Mouse (Mus musculus): ENCODE measurements around the gene Zfp526. TPM values are rescaled to one million over a fixed set of nuclear protein-coding genes. Genes with fewer than 3 reads are reported as not detected.

Gene Zfp526
- polyA plus RNA-seq, 1 experiment from 2014 or later = 1.2 TPM

DNA sequence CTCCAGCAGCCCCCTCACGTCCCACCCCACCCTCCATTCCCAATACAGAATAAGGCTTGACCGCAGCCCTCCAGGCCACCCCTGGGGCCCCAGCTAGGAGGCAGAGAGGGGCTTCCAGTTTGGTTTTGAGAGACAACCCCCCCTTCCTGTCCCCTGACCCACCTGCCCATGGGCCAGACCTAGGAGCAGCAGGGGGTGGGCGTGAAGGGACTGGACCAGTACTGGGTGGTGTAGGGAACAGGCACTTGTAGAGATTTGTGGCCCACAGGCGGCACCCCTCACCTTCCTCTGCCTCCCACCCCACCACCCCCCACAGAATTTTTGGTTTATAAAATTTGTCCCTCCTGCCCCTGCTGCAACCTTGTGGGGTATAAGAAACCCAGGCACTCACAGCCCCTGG lies 22.1 kb downstream of the Zfp526 start:
- Histone ChIP-seq H3K9me3 (ENCODE audit: low read length) (no peaks in the 10 kb centered on the region), H3K36me3 (replicated peaks; ENCODE audit: insufficient read depth, low read length) (peaks cover 20% of the 10 kb centered on the region; the same call in 1 of the 2 replicates), H3K4me1 (ENCODE audit: insufficient read depth) (peaks cover 20% of the 10 kb centered on the region), H3K27ac (ENCODE audit: low read depth) (no peak overlapping the region), H3K9ac (replicated peaks) (no peak overlapping the region), H3K27me3 (ENCODE audit: insufficient read depth, low read length) (no peaks in the 10 kb centered on the region), H3K4me2 (ENCODE audit: low read depth, low read length) (no peak overlapping the region), H3K4me3 (ENCODE audit: low read depth, low read length) (no peak overlapping the region)
- no peak for ATAC-seq
- no peak for DNase-seq
- 89% methylated on average over 4 of the region's 4 CpGs for WGBS (ENCODE audit: insufficient replicate concordance)
- TF ChIP-seq CTCF (IDR thresholded peaks at IDR 0.05; ENCODE audit: low read depth) = no peak
- TF ChIP-seq EP300 (IDR thresholded peaks at IDR 0.05; ENCODE audit: low read depth) = no peak

DNA sequence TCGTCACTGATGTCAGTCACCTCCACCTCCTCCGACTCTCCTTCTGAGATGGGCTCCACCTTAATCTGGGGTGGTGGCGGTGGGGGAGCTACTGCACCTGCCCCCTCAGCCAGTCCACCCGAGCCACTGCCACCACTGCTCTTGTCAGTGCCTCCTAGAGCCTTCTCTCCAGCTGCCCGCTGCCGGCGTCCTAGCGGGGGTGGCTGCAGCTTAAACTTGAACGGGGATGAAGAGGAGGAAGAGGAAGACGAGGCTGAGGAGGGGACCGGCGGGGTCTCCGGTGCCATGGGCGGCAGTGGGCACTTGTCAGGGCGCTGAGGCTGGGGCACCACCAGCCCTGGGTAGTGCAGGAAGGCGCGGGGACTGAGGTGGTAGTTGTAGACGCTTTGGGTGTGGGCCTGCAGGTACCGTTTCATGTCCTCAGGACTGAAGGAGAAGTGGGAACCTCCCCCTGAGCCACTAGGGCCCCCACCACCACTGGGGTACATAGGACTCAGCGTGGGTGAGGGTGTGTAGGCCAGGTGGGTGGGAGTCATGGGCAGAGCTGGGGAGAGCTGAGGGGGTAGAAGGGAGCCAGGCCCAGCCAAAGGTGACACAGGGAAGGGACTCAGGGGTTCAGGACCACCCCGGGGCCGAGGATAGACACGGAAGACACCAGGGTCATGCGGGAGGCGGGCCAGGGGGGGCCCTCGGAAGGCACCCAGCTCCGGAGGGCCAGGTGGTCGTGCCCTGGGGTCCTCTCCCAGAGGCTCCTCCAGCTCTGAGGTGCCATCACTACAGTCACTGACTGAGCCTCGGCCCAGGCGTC lies 23.5 kb downstream of the Zfp526 start:
- no peak overlapping the region for H3K4me2 ChIP-seq (ENCODE audit: low read depth, low read length)
- H3K9ac ChIP-seq (replicated peaks) = no peak overlapping the region
- peaks cover 29% of the 10 kb centered on the region for H3K4me1 ChIP-seq (ENCODE audit: insufficient read depth)
- H3K4me3 ChIP-seq (ENCODE audit: low read depth, low read length) = no peak overlapping the region
- no peak overlapping the region for H3K27ac ChIP-seq (ENCODE audit: low read depth)
- TF ChIP-seq CTCF (IDR thresholded peaks at IDR 0.05; ENCODE audit: low read depth) (no peak), EP300 (IDR thresholded peaks at IDR 0.05; ENCODE audit: low read depth) (no peak)
- no peak for ATAC-seq
- H3K36me3 ChIP-seq (replicated peaks; ENCODE audit: insufficient read depth, low read length) = peaks cover 20% of the 10 kb centered on the region; the same call in 1 of the 2 replicates
- no peaks in the 10 kb centered on the region for H3K9me3 ChIP-seq (ENCODE audit: low read length)
- no peaks in the 10 kb centered on the region for H3K27me3 ChIP-seq (ENCODE audit: insufficient read depth, low read length)
- DNase-seq = peak; percentile 15
- WGBS (ENCODE audit: insufficient replicate concordance) = 81% methylated on average over 29 of the region's 30 CpGs

DNA sequence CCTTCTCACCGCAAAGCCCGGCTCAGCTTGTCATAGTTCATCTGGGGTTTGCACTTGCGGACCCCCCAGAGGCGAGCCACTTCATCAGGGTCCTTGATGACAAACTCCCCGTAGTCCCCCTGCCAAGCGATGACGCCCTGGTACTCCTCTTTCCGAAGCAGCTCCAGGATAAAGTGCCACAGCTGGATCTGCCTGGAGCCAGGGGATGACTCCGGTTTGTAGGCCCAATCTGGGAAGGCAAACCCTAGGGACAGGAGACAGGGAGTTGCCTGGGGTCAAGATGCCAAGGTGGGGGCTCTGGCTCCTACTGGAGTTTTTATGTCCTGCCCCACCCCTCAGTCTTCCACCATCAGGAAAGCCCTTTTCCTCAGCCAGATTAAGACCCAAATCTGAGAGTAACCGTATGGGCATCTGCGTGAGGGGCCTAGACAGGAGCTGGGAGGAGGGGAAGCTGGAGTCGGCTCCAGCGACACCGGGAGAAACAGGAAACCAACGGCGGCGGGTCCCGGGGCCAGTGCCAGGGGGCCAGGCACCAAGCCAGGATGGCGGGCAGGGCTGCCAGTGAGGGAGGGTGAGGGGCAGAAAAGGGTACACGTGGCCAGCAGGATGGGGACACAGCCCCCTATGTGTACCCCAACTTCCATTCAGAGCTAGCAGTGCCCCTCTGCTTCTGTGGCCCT lies 25.0 kb downstream of the Zfp526 start:
- peak; percentile 36 for DNase-seq
- WGBS (ENCODE audit: insufficient replicate concordance) = 59% methylated on average over 20 of the region's 20 CpGs
- no peaks in the 10 kb centered on the region for H3K27me3 ChIP-seq (ENCODE audit: insufficient read depth, low read length)
- H3K27ac ChIP-seq (ENCODE audit: low read depth) = peak overlapping the region; percentile 22; the same call in 1 of the 2 replicates
- peaks cover 20% of the 10 kb centered on the region; the same call in 1 of the 2 replicates for H3K36me3 ChIP-seq (replicated peaks; ENCODE audit: insufficient read depth, low read length)
- no peak for ATAC-seq
- no peak for TF ChIP-seq EP300 (IDR thresholded peaks at IDR 0.05; ENCODE audit: low read depth)
- no peak for TF ChIP-seq CTCF (IDR thresholded peaks at IDR 0.05; ENCODE audit: low read depth)
- H3K4me2 ChIP-seq (ENCODE audit: low read depth, low read length) = no peak overlapping the region
- H3K4me3 ChIP-seq (ENCODE audit: low read depth, low read length) = no peak overlapping the region
- H3K9me3 ChIP-seq (ENCODE audit: low read length) = no peaks in the 10 kb centered on the region
- no peak overlapping the region; the same call in 1 of the 2 replicates for H3K9ac ChIP-seq (replicated peaks)
- peaks cover 34% of the 10 kb centered on the region for H3K4me1 ChIP-seq (ENCODE audit: insufficient read depth)

DNA sequence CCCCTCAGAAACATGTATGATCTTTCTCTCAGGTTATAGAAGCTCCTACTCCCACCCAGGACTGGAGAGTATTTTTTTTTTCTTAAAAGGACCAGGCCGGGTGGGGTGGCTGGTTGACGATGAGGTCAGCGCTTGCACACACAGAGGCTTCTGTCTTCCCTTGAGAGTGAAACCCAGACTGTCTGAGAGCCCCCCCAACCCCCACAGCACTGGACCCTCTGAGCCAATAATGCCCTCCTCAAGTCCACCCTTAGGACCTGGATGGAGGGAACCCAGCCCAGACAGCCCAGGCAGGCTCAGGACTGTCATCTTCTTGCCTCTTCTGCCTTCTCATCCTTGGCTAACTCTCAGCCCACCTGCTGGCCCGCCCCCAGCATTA lies 25.5 kb downstream of the Zfp526 start:
- ATAC-seq (no peak), DNase-seq (peak; percentile 15)
- 0 out of 2 replicates have a peak overlapping the region, but pooled peaks have one; percentile 18 for H3K27ac ChIP-seq (ENCODE audit: low read depth)
- no peak overlapping the region for H3K9ac ChIP-seq (replicated peaks)
- WGBS (ENCODE audit: insufficient replicate concordance) = 35% methylated on average over 4 of the region's 4 CpGs
- H3K9me3 ChIP-seq (ENCODE audit: low read length) = no peaks in the 10 kb centered on the region
- no peak overlapping the region for H3K4me3 ChIP-seq (ENCODE audit: low read depth, low read length)
- no peaks in the 10 kb centered on the region for H3K27me3 ChIP-seq (ENCODE audit: insufficient read depth, low read length)
- H3K36me3 ChIP-seq (replicated peaks; ENCODE audit: insufficient read depth, low read length) = peaks cover 20% of the 10 kb centered on the region; the same call in 1 of the 2 replicates
- TF ChIP-seq EP300 (IDR thresholded peaks at IDR 0.05; ENCODE audit: low read depth) (no peak), CTCF (IDR thresholded peaks at IDR 0.05; ENCODE audit: low read depth) (no peak)
- H3K4me2 ChIP-seq (ENCODE audit: low read depth, low read length) = peak overlapping the region; percentile 88
- H3K4me1 ChIP-seq (ENCODE audit: insufficient read depth) = peaks cover 39% of the 10 kb centered on the region

DNA sequence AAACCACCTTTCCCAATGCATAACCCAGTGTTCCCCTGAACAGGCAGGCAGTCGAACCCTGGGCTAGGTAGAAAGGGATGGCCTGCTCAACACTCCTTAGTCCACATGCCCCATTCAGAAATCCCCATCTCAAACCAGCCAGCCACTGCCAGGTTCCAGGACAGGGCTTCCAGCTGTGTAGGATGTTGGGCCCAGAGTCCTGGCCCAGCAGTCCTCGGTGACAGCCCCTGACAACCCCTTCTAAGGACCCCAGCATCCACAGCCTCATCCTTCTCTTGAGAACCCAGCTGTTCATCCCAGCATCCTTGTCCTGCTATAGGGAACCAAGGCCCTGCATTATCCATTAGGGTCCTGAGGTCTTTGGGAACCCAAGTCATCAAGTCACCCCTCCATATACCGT lies 26.3 kb downstream of the Zfp526 start:
- Histone ChIP-seq H3K4me3 (ENCODE audit: low read depth, low read length) (peak overlapping the region; percentile 74; the same call in 1 of the 2 replicates), H3K27ac (ENCODE audit: low read depth) (0 out of 2 replicates have a peak overlapping the region, but pooled peaks have one; percentile 30), H3K4me2 (ENCODE audit: low read depth, low read length) (peak overlapping the region; percentile 88), H3K9me3 (ENCODE audit: low read length) (no peaks in the 10 kb centered on the region), H3K36me3 (replicated peaks; ENCODE audit: insufficient read depth, low read length) (peaks cover 20% of the 10 kb centered on the region; the same call in 1 of the 2 replicates), H3K9ac (replicated peaks) (peak overlapping the region; percentile 91; the same call in 1 of the 2 replicates), H3K27me3 (ENCODE audit: insufficient read depth, low read length) (no peaks in the 10 kb centered on the region), H3K4me1 (ENCODE audit: insufficient read depth) (peaks cover 41% of the 10 kb centered on the region)
- 28% methylated on average over 3 of the region's 3 CpGs for WGBS (ENCODE audit: insufficient replicate concordance)
- DNase-seq (no peak), ATAC-seq (no peak)
- no peak for TF ChIP-seq EP300 (IDR thresholded peaks at IDR 0.05; ENCODE audit: low read depth)
- TF ChIP-seq CTCF (IDR thresholded peaks at IDR 0.05; ENCODE audit: low read depth) = no peak

DNA sequence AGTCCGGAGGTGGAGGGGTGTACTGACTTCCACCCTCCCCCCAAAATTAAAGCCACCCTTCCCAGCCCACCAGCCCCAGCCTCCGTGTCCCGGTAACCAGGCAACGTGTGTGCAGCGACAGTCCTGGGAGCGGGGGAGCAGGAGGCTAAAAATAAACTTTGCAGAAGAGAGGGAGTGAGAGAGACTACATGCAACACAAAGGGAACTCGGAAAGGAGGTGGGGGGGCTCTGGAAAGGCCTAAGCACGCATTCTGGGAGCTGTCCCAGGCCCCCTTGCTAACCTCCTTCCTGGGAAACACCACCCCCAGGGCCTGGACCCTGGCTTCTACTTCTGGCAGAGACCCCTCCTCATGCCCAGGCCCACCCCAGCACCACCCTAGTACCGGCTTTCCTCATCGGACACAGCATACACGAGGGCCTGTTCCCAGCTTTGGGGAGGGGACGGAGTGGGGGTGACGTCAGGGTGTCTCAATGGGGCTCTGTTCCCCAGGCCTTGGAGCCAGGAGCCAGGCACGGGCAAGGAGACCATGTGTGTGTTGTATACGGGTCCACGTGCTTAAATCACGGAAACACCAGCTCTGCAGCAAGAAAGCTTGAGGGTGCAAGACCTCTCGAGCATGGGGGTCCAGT lies 26.9 kb downstream of the Zfp526 start:
- H3K4me1 ChIP-seq (ENCODE audit: insufficient read depth) = peaks cover 41% of the 10 kb centered on the region
- no peaks in the 10 kb centered on the region for H3K9me3 ChIP-seq (ENCODE audit: low read length)
- peaks cover 19% of the 10 kb centered on the region; the same call in 1 of the 2 replicates for H3K36me3 ChIP-seq (replicated peaks; ENCODE audit: insufficient read depth, low read length)
- peak overlapping the region; percentile 97 for H3K27ac ChIP-seq (ENCODE audit: low read depth)
- peak overlapping the region; percentile 74 for H3K4me3 ChIP-seq (ENCODE audit: low read depth, low read length)
- WGBS (ENCODE audit: insufficient replicate concordance) = 5% methylated on average over 18 of the region's 18 CpGs
- peak overlapping the region; percentile 88 for H3K4me2 ChIP-seq (ENCODE audit: low read depth, low read length)
- ATAC-seq (no peak), DNase-seq (peak; percentile 44)
- peak overlapping the region; percentile 91 for H3K9ac ChIP-seq (replicated peaks)
- no peaks in the 10 kb centered on the region for H3K27me3 ChIP-seq (ENCODE audit: insufficient read depth, low read length)
- no peak for TF ChIP-seq EP300 (IDR thresholded peaks at IDR 0.05; ENCODE audit: low read depth)
- no peak for TF ChIP-seq CTCF (IDR thresholded peaks at IDR 0.05; ENCODE audit: low read depth)

Measured in liver, postnatal 0 days (tissue).